Mouse (Mus musculus) hindbrain, embryonic 13.5 days (tissue): ENCODE data around the gene Enpp6. TPM values are rescaled to one million over a fixed set of nuclear protein-coding genes. Genes with fewer than 3 reads are reported as not detected.

Source experiments
- ATAC-seq: fragments of 200-750 bp; cut with Nextera tagmentation; 2 replicates; pipeline ENCODE4 v1.8.0; 2017; ENCODE audit warnings: moderate TSS enrichment; ENCODE audit not compliant: low FRiP score
- H3K27ac ChIP-seq: fragments of 300-500 bp; sonication (generic); 2 replicates; pipeline ENCODE4 v1.5.1; 2015; ENCODE audit warnings: inconsistent platforms, mild to moderate bottlenecking, moderate library complexity
- H3K27me3 ChIP-seq: fragments of 300-500 bp; sonication (generic); 2 replicates; pipeline ENCODE4 v1.6.1; 2015; ENCODE audit warnings: mild to moderate bottlenecking, inconsistent platforms
- H3K36me3 ChIP-seq: fragments of 300-500 bp; sonication (generic); 2 replicates; pipeline ENCODE4 v1.6.1; 2015; ENCODE audit warnings: mild to moderate bottlenecking, inconsistent platforms
- H3K4me1 ChIP-seq: fragments of 300-500 bp; sonication (generic); replicated peaks from 2 replicates; pipeline ENCODE4 v1.6.1; 2015; ENCODE audit warnings: inconsistent platforms
- H3K4me2 ChIP-seq: fragments of 300-500 bp; sonication (generic); 2 replicates; pipeline ENCODE4 v1.6.1; 2015; ENCODE audit warnings: inconsistent platforms, mild to moderate bottlenecking, moderate library complexity
- H3K4me3 ChIP-seq: fragments of 300-500 bp; sonication (generic); 2 replicates; pipeline ENCODE4 v1.5.1; 2015; ENCODE audit warnings: mild to moderate bottlenecking, inconsistent platforms
- H3K9ac ChIP-seq: fragments of 300-500 bp; sonication (generic); 2 replicates; pipeline ENCODE4 v1.6.1; 2015; ENCODE audit warnings: mild to moderate bottlenecking, inconsistent platforms
- H3K9me3 ChIP-seq: fragments of 300-500 bp; sonication (generic); 2 replicates; pipeline ENCODE4 v1.6.1; 2016; ENCODE audit warnings: inconsistent platforms
- WGBS: fragments of 180-500 bp; shearing (Covaris S2); methylation state at CpG from one replicate; pipeline ENCODE4 v1.1.7; 2015; 5-methylcytosine and 5-hydroxymethylcytosine counted together
- polyA plus RNA-seq: library from polyadenylated mRNA; unstranded; fragments of >200 nt; fragmentation: Nextera tagmentation; extraction: Ambion mirVana; gene quantifications from 2 replicates; pipeline ENCODE4 v1.2.1, GENCODE M21; 2015

Gene Enpp6
- polyA plus RNA-seq, 1 experiment from 2014 or later = 0.18 TPM

DNA sequence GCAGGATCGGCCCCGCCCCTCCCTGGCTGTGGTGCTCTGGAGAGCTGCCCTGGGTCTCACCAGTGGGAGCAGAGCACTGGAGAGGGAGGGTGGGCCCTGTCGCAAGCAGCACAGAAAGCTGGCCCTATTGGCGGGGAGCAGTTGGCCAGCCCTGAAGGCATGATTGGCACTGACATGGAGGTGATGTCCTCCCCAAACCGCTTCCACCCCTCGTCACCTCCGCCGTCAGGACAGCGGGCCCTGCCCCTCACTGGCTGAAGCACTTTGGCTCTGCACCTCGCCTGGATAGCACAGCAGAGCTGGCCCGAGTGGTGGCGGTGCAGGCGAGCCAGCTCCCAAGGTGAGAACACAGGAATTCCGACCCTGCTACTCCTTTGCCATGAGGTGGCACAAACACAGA is 20.9 kb upstream of the Enpp6 start:
- H3K27ac ChIP-seq = no peak overlapping the region
- H3K9ac ChIP-seq = no peak overlapping the region
- H3K4me3 ChIP-seq = no peak overlapping the region
- H3K9me3 ChIP-seq = no peaks in the 10 kb centered on the region
- no peak for ATAC-seq
- H3K4me2 ChIP-seq = no peak overlapping the region
- H3K27me3 ChIP-seq = no peaks in the 10 kb centered on the region
- H3K4me1 ChIP-seq = peaks cover 9% of the 10 kb centered on the region
- 75% methylated on average over 14 of the region's 14 CpGs for WGBS
- no peaks in the 10 kb centered on the region for H3K36me3 ChIP-seq

- no peak overlapping the region for H3K27ac ChIP-seq
- no peaks in the 10 kb centered on the region; the same call in 1 of the 2 replicates for H3K9me3 ChIP-seq
- no peak overlapping the region for H3K4me2 ChIP-seq
- H3K9ac ChIP-seq = no peak overlapping the region
- WGBS = 92% methylated on average over 3 of the region's 3 CpGs
- no peaks in the 10 kb centered on the region for H3K27me3 ChIP-seq
- H3K4me3 ChIP-seq = no peak overlapping the region
- no peak for ATAC-seq
- no peaks in the 10 kb centered on the region for H3K36me3 ChIP-seq
- peaks cover 6% of the 10 kb centered on the region for H3K4me1 ChIP-seq
Observed at GRCm38 (mm10) chr8:46968721-46969120, 18.0 kb upstream of the Enpp6 start.

GRCm38 (mm10) chr8:46969386-46969785 is 17.3 kb upstream of the Enpp6 start:
- WGBS = 51% methylated on average over 2 of the region's 2 CpGs
- no peak overlapping the region for H3K4me2 ChIP-seq
- no peak for ATAC-seq
- peaks cover 2% of the 10 kb centered on the region; the same call in 1 of the 2 replicates for H3K9me3 ChIP-seq
- no peaks in the 10 kb centered on the region for H3K4me1 ChIP-seq
- H3K4me3 ChIP-seq = no peak overlapping the region
- H3K27ac ChIP-seq = no peak overlapping the region
- no peaks in the 10 kb centered on the region for H3K27me3 ChIP-seq
- no peaks in the 10 kb centered on the region for H3K36me3 ChIP-seq
- H3K9ac ChIP-seq = no peak overlapping the region

GRCm38 (mm10) chr8:46977376-46977775 is 9.3 kb upstream of the Enpp6 start:
- no peak for ATAC-seq
- H3K4me2 ChIP-seq = no peak overlapping the region
- H3K9me3 ChIP-seq = peaks cover 3% of the 10 kb centered on the region; the same call in 1 of the 2 replicates
- H3K27ac ChIP-seq = no peak overlapping the region
- H3K9ac ChIP-seq = no peak overlapping the region
- no peaks in the 10 kb centered on the region for H3K4me1 ChIP-seq
- H3K27me3 ChIP-seq = no peaks in the 10 kb centered on the region
- no peak overlapping the region for H3K4me3 ChIP-seq
- H3K36me3 ChIP-seq = no peaks in the 10 kb centered on the region
- WGBS = 90% methylated on average over 4 of the region's 4 CpGs

DNA sequence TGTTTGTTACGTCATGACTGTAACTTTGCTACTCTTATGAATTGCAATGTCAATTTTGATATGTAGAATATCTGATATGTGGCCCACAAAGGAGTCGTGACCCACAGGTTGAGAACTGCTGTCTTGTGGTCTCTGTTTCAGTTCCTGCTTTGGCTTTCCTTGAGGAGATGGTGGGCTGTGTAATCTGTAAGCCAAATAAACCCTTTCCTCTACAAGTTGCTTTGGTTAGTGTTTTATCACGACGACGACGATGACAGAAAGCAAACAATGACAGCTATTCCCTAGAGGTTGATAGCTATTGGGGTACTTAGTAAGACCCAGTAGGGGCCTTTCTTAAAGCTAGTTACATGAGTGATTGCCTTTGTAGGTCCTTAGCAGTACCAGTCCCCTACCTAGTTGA is 4.5 kb upstream of the Enpp6 start:
- H3K4me1 ChIP-seq = no peaks in the 10 kb centered on the region
- H3K9ac ChIP-seq = no peak overlapping the region
- 91% methylated on average over 6 of the region's 6 CpGs for WGBS
- no peak for ATAC-seq
- no peaks in the 10 kb centered on the region for H3K9me3 ChIP-seq
- H3K36me3 ChIP-seq = no peaks in the 10 kb centered on the region
- no peak overlapping the region for H3K4me3 ChIP-seq
- H3K4me2 ChIP-seq = no peak overlapping the region
- no peaks in the 10 kb centered on the region for H3K27me3 ChIP-seq
- H3K27ac ChIP-seq = no peak overlapping the region

DNA sequence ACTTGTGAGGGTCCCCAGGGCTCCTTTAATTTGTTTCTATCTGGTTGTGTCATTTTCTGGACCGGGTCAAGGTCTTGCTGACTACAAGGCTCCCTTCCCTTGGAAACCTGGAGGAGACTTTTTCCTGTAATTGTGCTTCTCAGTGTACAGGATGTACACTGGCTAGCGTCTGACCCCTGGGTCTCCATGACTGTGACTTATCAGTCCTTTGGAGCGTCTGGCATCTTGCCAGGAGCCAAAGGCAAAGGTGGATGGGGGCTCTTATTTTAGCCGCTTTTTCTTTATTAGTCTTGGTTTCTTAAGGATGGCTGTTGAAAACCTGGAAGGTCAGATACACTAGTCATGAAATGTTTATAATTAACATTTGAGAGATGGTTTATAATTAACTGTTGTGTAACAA is 3.9 kb upstream of the Enpp6 start:
- H3K27me3 ChIP-seq = no peaks in the 10 kb centered on the region

DNA sequence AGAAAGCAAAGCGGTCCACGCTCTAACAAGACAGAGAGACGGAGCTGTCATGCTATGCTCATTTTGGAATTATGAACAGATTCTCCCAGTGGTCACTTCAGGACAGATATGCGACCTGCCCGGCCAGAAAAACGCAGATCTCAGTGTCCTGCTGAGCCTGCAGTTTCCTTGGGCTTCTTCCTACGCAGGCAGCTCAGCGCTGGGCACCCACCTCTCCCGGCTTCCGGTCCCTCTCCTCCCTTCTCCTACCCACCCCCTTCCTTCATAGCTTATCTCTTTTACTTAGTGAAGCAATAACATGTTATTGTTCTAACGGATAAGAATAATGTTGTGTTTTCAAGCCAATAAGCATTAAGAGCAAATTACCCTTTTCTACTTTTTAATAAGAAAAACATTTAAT is 2.0 kb upstream of the Enpp6 start:
- Histone ChIP-seq H3K36me3 (no peaks in the 10 kb centered on the region), H3K27ac (no peak overlapping the region), H3K9me3 (no peaks in the 10 kb centered on the region), H3K4me1 (peaks cover 8% of the 10 kb centered on the region), H3K4me2 (no peak overlapping the region), H3K9ac (no peak overlapping the region), H3K27me3 (no peaks in the 10 kb centered on the region), H3K4me3 (no peak overlapping the region)
- 75% methylated on average over 11 of the region's 11 CpGs for WGBS
- no peak for ATAC-seq

More for the DNA sequence above, 3.9 kb upstream of the Enpp6 start:
- no peak overlapping the region for H3K4me2 ChIP-seq
- no peaks in the 10 kb centered on the region for H3K36me3 ChIP-seq
- 85% methylated on average over 4 of the region's 4 CpGs for WGBS
- no peak overlapping the region for H3K9ac ChIP-seq
- H3K4me3 ChIP-seq = no peak overlapping the region
- H3K27ac ChIP-seq = no peak overlapping the region
- no peaks in the 10 kb centered on the region for H3K9me3 ChIP-seq
- H3K4me1 ChIP-seq = no peaks in the 10 kb centered on the region
- no peak for ATAC-seq

GRCm38 (mm10) chr8:46988366-46988765 is 1.7 kb downstream of the Enpp6 start:
- H3K4me1 ChIP-seq = peaks cover 9% of the 10 kb centered on the region
- no peak for ATAC-seq
- 57% methylated on average over 6 of the region's 6 CpGs for WGBS
- H3K9me3 ChIP-seq = no peaks in the 10 kb centered on the region
- no peaks in the 10 kb centered on the region for H3K27me3 ChIP-seq
- H3K36me3 ChIP-seq = no peaks in the 10 kb centered on the region
- no peak overlapping the region for H3K27ac ChIP-seq
- no peak overlapping the region for H3K4me3 ChIP-seq
- H3K9ac ChIP-seq = no peak overlapping the region
- H3K4me2 ChIP-seq = no peak overlapping the region

DNA sequence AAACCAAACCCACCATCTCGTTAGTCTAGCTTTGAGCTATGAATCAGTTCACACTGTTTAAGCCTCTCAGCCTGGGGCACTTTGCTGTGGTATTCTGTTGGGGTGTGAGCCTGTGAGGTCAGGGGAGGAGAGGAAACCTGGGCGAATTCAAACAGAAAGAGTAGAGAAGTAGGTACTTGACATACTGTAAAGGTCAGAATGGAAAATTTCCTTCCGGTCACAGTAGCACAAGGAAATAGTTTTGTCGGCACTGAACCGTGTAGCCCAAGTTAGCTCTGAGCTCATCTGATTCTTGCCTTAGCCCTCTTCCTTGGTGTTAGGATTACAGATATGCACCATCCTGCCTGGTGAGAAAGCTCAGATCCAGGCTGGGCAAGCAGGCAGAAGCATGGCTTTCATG is 4.4 kb downstream of the Enpp6 start:
- no peaks in the 10 kb centered on the region for H3K9me3 ChIP-seq
- WGBS = 83% methylated on average over 5 of the region's 5 CpGs
- H3K27ac ChIP-seq = no peak overlapping the region
- H3K9ac ChIP-seq = no peak overlapping the region
- no peak overlapping the region for H3K4me2 ChIP-seq
- no peak for ATAC-seq
- peaks cover 9% of the 10 kb centered on the region for H3K4me1 ChIP-seq
- no peaks in the 10 kb centered on the region for H3K36me3 ChIP-seq
- H3K27me3 ChIP-seq = no peaks in the 10 kb centered on the region
- H3K4me3 ChIP-seq = no peak overlapping the region

- no peak overlapping the region for H3K4me2 ChIP-seq
- no peak overlapping the region for H3K27ac ChIP-seq
- ATAC-seq = no peak
- H3K9me3 ChIP-seq = no peaks in the 10 kb centered on the region
- no peaks in the 10 kb centered on the region for H3K27me3 ChIP-seq
- H3K4me1 ChIP-seq = peaks cover 9% of the 10 kb centered on the region
- no peaks in the 10 kb centered on the region for H3K36me3 ChIP-seq
- H3K9ac ChIP-seq = no peak overlapping the region
- H3K4me3 ChIP-seq = no peak overlapping the region
- WGBS = 92% methylated on average over 9 of the region's 9 CpGs
Observed at GRCm38 (mm10) chr8:46992579-46992978, 5.9 kb downstream of the Enpp6 start.

DNA sequence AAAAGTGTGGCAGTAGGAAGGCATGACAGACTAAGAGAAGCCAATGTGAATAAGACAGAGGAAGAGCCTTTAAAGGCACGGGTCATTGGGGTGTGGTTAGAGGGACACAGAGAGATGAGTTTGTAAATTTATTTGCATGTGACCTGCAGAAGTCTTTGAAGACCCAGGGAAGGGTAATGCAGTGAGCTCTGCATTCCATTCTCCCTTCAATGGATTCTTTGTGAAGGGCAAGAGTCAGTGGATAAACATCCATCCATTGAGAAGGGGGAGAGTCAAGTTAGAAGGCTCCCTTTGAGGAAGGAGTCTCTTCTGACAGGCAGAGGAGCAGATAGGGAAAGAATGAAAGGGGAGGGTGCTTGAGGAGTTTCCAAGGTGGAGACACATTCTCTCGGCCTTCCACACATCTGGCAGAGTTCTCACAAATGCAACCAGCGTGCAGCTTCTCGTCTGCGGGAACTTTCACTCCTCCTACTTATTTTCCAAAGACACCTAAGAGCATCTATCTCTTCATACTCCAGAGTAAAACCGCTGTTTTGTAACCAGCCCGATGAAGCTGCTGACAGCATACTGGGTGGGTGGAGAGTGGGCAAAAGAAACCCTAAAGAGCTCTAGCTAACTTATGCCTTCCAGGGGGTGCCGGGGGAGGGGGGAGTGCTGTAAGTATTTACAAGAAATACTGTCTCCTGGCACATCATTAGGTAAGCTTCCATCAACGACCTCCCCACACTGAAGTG is 9.4 kb downstream of the Enpp6 start:
- 59% methylated on average over 9 of the region's 9 CpGs for WGBS
- no peak for ATAC-seq
- H3K27ac ChIP-seq = no peak overlapping the region
- H3K9me3 ChIP-seq = no peaks in the 10 kb centered on the region
- no peaks in the 10 kb centered on the region for H3K4me1 ChIP-seq
- H3K36me3 ChIP-seq = no peaks in the 10 kb centered on the region
- H3K4me2 ChIP-seq = no peak overlapping the region
- H3K9ac ChIP-seq = no peak overlapping the region
- H3K27me3 ChIP-seq = no peaks in the 10 kb centered on the region
- no peak overlapping the region for H3K4me3 ChIP-seq

DNA sequence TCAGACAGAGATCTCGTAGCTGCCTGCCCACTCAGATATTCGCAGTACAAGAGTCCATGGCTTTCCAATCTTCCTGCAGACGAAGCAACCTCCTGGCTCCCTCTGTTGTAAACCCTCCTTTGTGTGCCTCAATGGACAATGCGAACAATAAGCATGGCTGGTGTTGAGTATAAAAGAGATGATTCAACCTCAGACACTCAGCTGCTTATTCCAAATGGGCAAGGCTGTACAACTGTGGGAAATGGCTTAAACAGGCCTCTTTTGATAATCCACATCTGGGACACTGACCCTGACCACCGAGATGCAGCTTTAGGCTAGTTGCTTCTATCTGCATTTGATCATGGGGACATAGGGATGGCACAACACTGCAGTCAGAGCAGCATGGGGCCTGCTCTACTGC is 19.0 kb downstream of the Enpp6 start:
- ATAC-seq = no peak
- H3K9ac ChIP-seq = no peak overlapping the region

DNA sequence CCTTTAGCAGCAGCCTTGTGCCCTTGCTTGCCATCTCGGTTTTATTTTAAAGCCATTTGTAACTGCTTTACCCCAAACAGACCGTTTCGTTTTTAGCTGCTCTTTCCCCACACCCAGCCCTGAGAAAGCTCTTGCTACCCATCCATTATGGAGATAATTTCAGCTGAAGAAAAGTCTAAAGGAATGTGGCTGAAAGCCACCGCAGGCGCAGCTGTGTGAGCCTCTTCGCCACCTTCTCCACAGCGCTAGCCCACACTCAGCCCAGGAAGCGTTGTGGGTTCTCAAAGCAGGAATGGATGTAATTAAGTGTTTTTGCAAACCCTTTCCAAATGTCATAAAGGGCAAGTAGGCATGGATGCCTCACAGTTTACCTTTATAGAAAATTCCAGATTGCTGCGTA is 20.1 kb downstream of the Enpp6 start:
- no peak overlapping the region for H3K27ac ChIP-seq
- H3K36me3 ChIP-seq = no peaks in the 10 kb centered on the region
- no peaks in the 10 kb centered on the region for H3K9me3 ChIP-seq
- WGBS = 83% methylated on average over 9 of the region's 9 CpGs
- ATAC-seq = no peak
- no peak overlapping the region for H3K4me3 ChIP-seq
- H3K27me3 ChIP-seq = no peaks in the 10 kb centered on the region
- no peak overlapping the region for H3K4me2 ChIP-seq
- no peak overlapping the region for H3K9ac ChIP-seq
- no peaks in the 10 kb centered on the region for H3K4me1 ChIP-seq

More for the DNA sequence above, 19.0 kb downstream of the Enpp6 start:
- no peaks in the 10 kb centered on the region for H3K4me1 ChIP-seq
- H3K27ac ChIP-seq = no peak overlapping the region
- H3K4me3 ChIP-seq = no peak overlapping the region
- no peaks in the 10 kb centered on the region for H3K27me3 ChIP-seq
- H3K9me3 ChIP-seq = no peaks in the 10 kb centered on the region
- 54% methylated on average over 5 of the region's 5 CpGs for WGBS
- H3K36me3 ChIP-seq = no peaks in the 10 kb centered on the region
- no peak overlapping the region for H3K4me2 ChIP-seq
